Mouse (Mus musculus): ENCODE measurements around the gene Gm21882. TPM values are rescaled to one million over a fixed set of nuclear protein-coding genes. Genes with fewer than 3 reads are reported as not detected.
"Not testable (repeated sequence)": the region's sequence is repeated elsewhere in the genome, so short reads cannot be mapped to it uniquely, and the experiment has no call there.

The Gm21882 gene
- polyA plus RNA-seq (2015; fragmentation: Nextera tagmentation; extraction: Ambion mirVana): not detected in 2 replicates

- not testable (repeated sequence) for DNase-seq; H3K4me2 ChIP-seq; H3K9ac ChIP-seq; ATAC-seq (ENCODE audit: low read depth); H3K4me1 ChIP-seq (replicated peaks); H3K27ac ChIP-seq; H3K9me3 ChIP-seq (replicated peaks); H3K27me3 ChIP-seq; H3K36me3 ChIP-seq; H3K4me3 ChIP-seq (replicated peaks)
- WGBS (ENCODE audit: insufficient replicate concordance): 14% methylated on average over 1 of the region's 1 CpGs
Measured at GRCm38 (mm10) chrY:40381423-40381822, at the start of gene Gm21882. TSS of gene Gm21882 (minus strand) at chrY:40381523.

Other genes starting within 250 kb of the Gm21882 start
- gene Gm21865, start 64.6 kb downstream of the Gm21882 start, polyA plus RNA-seq (2015; fragmentation: Nextera tagmentation; extraction: Ambion mirVana): not detected in 2 replicates

All from liver, embryonic 13.5 days (tissue).